Mouse (Mus musculus) hindbrain, embryonic 14.5 days (tissue): Measurements from ENCODE around the gene Lmna. TPM values are rescaled to one million over a fixed set of nuclear protein-coding genes. Genes with fewer than 3 reads are reported as not detected.

Experiments used
- ATAC-seq: fragments of 200-750 bp; cut with Nextera tagmentation; 2 replicates; pipeline ENCODE4 v1.8.0; 2017; ENCODE audit warnings: moderate number of reproducible peaks, mild to moderate bottlenecking, moderate TSS enrichment, moderate library complexity; ENCODE audit not compliant: low FRiP score
- DNase-seq: peaks from one replicate; pipeline ENCODE4 v3.0.0-alpha.2; 2015; ENCODE audit warnings: low spot score
- H3K27ac ChIP-seq: fragments of 300-500 bp; sonication (generic); 2 replicates; pipeline ENCODE4 v1.5.1; 2014; ENCODE audit warnings: mild to moderate bottlenecking, moderate library complexity
- H3K27me3 ChIP-seq: fragments of 300-500 bp; sonication (generic); 2 replicates; pipeline ENCODE4 v1.6.1; 2014; ENCODE audit warnings: mild to moderate bottlenecking, low read length, mixed read lengths; ENCODE audit not compliant: control insufficient read depth, insufficient read depth
- H3K36me3 ChIP-seq: fragments of 300-500 bp; sonication (generic); replicated peaks from 2 replicates; pipeline ENCODE4 v1.6.1; 2014; ENCODE audit not compliant: control insufficient read depth, insufficient read depth
- H3K4me1 ChIP-seq: fragments of 300-500 bp; sonication (generic); replicated peaks from 2 replicates; pipeline ENCODE4 v1.6.1; 2014; ENCODE audit warnings: antibody characterized with exemption, low read length, mixed read lengths; ENCODE audit not compliant: control insufficient read depth, insufficient read depth
- H3K4me2 ChIP-seq: fragments of 300-500 bp; sonication (generic); replicated peaks from 2 replicates; pipeline ENCODE4 v1.6.1; 2014; ENCODE audit warnings: mild to moderate bottlenecking, moderate library complexity
- H3K4me3 ChIP-seq: fragments of 300-500 bp; sonication (generic); replicated peaks from 2 replicates; pipeline ENCODE4 v1.5.1; 2014; ENCODE audit warnings: mild to moderate bottlenecking, low read length
- H3K9ac ChIP-seq: fragments of 300-500 bp; sonication (generic); 2 replicates; pipeline ENCODE4 v1.6.1; 2014
- H3K9me3 ChIP-seq: fragments of 300-500 bp; sonication (generic); 2 replicates; pipeline ENCODE4 v1.6.1; 2016; ENCODE audit warnings: low read length; ENCODE audit not compliant: control insufficient read depth
- WGBS: fragments of 180-500 bp; shearing (Covaris S2); extraction: QIAGEN DNeasy Blood & Tissue Kit; methylation state at CpG from one replicate; pipeline ENCODE4 v1.1.7; 2014; 5-methylcytosine and 5-hydroxymethylcytosine counted together
- polyA plus RNA-seq: library from polyadenylated mRNA; unstranded; fragments of >200 nt; fragmentation: Nextera tagmentation; extraction: Ambion mirVana; gene quantifications from 2 replicates; pipeline ENCODE4 v1.2.1, GENCODE M21; 2014

Lmna gene
- polyA plus RNA-seq, 1 experiment from 2014 or later = 44.3 TPM

DNA sequence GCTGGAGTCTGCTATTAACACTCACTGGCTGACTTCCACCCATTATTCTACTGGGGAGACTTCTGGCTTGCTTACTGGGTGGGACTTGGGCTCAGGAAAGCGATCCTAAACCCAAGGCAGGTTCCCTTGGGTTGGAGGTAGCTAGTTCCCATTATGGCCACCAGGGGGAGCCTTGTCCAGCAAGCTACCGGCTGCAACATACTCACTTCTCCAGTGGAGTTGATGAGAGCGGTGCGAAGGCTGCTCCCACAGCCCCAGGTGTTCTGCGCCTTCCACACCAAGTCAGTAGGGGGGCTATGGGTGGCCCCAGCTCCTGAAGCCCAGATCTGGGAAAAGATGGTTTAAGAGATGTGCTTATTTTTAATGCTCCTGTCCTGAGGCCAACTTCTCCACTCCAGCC lies 26.1 kb downstream of the Lmna start:
- ATAC-seq = peak; percentile 55

DNA sequence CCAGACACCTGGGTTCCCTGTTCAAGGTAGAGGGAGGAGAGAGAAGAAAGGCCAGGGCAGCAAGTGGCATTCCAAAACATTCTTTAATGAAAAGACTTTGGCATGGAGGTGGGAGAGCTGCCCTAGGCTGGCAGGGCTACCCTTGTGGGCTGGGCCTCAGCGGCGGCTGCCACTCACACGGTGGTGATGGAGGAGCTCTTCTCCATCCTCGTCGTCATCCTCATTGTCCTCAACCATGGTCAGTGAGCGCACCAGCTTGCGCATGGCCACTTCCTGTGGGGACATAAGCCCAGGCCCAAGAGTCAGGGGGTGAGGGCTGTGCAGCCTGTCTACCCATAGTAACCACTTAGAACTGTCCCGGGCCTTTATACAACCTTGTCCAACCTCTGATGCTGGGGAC lies 26.6 kb downstream of the Lmna start:
- Histone ChIP-seq H3K4me3 (no peak overlapping the region), H3K4me2 (no peak overlapping the region), H3K27ac (no peak overlapping the region), H3K9me3 (no peaks in the 10 kb centered on the region), H3K36me3 (peaks cover 30% of the 10 kb centered on the region), H3K27me3 (peaks cover 53% of the 10 kb centered on the region), H3K9ac (no peak overlapping the region), H3K4me1 (no peaks in the 10 kb centered on the region; the same call in 1 of the 2 replicates)
- 75% methylated on average over 8 of the region's 8 CpGs for WGBS
- DNase-seq (no peak), ATAC-seq (no peak)

More for the DNA sequence above, 26.1 kb downstream of the Lmna start:
- WGBS = 14% methylated on average over 5 of the region's 5 CpGs
- Histone ChIP-seq H3K9me3 (no peaks in the 10 kb centered on the region), H3K36me3 (peaks cover 30% of the 10 kb centered on the region), H3K4me2 (no peak overlapping the region), H3K27ac (no peak overlapping the region), H3K9ac (no peak overlapping the region), H3K4me1 (no peaks in the 10 kb centered on the region; the same call in 1 of the 2 replicates), H3K27me3 (peaks cover 53% of the 10 kb centered on the region), H3K4me3 (no peak overlapping the region)
- DNase-seq = peak; percentile 83

DNA sequence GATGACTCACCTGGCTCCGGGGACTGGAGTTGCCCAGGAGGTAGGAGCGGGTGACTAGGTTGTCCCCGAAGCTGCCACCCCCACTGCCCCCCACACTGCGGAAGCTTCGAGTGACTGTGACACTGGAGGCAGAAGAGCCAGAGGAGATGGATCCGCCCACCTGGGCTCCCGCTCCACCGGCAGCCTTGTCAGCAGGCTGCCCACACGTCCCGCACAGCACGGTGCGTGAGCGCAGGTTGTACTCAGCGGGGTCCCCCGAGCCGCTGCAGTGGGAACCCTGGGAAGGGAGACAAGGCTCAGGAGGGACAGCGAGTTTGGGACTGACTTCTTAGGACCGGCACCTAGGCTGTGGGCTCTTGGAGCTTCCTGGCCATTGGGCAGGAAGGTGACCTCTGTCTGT lies 27.4 kb downstream of the Lmna start:
- peaks cover 48% of the 10 kb centered on the region for H3K27me3 ChIP-seq
- H3K4me3 ChIP-seq = no peak overlapping the region
- DNase-seq (no peak), ATAC-seq (no peak)
- H3K9me3 ChIP-seq = no peaks in the 10 kb centered on the region
- H3K27ac ChIP-seq = no peak overlapping the region
- no peak overlapping the region for H3K4me2 ChIP-seq
- H3K36me3 ChIP-seq = peaks cover 29% of the 10 kb centered on the region
- WGBS = 27% methylated on average over 18 of the region's 18 CpGs
- no peaks in the 10 kb centered on the region; the same call in 1 of the 2 replicates for H3K4me1 ChIP-seq
- H3K9ac ChIP-seq = no peak overlapping the region

DNA sequence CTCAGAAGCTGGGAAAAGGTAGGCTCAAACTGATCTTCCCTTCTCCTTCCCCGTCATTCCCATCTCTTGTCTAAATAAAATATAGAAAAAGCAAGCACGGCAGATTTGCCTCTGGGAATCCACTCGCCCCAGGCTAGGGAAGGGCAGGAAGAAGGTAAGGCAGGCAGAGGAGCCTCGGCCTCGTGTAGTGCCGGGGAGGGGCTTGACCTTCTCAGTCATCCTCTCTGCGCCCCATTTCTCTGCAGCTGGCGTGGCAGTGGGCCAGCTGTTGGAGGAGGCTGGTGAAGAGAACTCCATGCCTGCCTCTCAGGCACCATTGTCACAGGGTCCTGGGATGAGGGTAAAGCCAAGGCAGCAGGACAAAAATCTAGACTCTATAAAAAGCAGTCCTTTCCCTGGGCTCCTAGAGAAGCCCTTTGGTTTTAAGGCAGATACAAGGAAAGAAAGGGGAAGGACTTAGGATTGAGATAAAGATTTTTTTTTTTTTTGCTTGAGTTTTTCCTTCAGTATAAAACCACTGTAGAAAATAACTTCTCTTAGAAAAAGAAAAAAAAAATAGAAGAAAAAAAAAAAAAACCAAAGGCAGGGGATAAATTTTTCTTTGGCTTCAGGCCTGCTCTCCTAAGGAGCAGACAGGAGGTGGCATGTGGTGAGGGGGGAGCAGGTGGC lies 28.2 kb downstream of the Lmna start:
- Histone ChIP-seq H3K27ac (no peak overlapping the region), H3K27me3 (peaks cover 40% of the 10 kb centered on the region), H3K36me3 (peaks cover 21% of the 10 kb centered on the region), H3K4me3 (no peak overlapping the region), H3K4me1 (no peaks in the 10 kb centered on the region; the same call in 1 of the 2 replicates), H3K9me3 (no peaks in the 10 kb centered on the region), H3K9ac (no peak overlapping the region), H3K4me2 (no peak overlapping the region)
- ATAC-seq (no peak), DNase-seq (no peak)
- 51% methylated on average over 8 of the region's 8 CpGs for WGBS

DNA sequence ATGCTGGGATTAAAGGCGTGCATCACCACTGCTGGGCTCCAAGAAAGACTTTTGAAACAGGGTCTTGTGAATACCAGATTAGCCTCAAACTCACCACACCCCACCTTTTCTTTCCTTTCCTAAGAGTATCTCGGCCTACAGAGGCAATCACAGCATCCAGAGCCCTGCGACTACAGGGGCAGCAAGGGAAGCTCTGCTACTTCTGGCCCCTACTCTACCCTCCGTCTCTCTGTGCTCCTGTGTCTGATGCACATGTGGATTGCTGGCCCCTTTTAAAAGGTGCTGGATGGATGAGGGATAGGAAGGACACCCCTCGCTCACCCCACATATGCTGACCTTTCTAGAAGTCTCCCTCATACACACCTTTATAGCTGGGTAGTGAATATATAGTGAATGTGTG lies 29.1 kb downstream of the Lmna start:
- H3K27me3 ChIP-seq = peaks cover 32% of the 10 kb centered on the region
- H3K9ac ChIP-seq = no peak overlapping the region
- no peak overlapping the region for H3K27ac ChIP-seq
- no peak for DNase-seq
- H3K4me3 ChIP-seq = no peak overlapping the region
- ATAC-seq = no peak
- H3K4me2 ChIP-seq = no peak overlapping the region
- peaks cover 13% of the 10 kb centered on the region; the same call in 1 of the 2 replicates for H3K36me3 ChIP-seq
- 86% methylated on average over 5 of the region's 5 CpGs for WGBS
- no peaks in the 10 kb centered on the region; the same call in 1 of the 2 replicates for H3K4me1 ChIP-seq
- H3K9me3 ChIP-seq = no peaks in the 10 kb centered on the region

DNA sequence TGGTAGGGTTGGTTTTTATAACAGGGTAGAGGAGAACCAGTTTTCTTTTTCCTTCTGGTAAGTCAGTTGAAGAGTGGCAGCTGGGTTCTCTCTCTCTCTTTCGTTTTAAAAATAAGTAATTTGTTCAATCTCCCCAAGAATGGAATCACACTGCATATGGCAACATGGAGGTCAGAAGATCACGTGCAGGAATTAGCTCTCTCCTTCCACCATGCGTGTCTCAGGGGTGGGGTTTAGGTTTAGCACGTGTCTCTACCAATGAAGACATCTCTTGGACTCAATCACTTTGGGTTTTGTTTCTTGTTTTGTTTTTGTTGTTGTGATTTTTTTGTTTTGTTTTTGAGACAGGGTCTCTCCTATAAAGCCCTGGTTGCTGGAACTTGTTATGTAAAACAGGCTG lies 29.9 kb downstream of the Lmna start:
- peaks cover 12% of the 10 kb centered on the region; the same call in 1 of the 2 replicates for H3K36me3 ChIP-seq
- 89% methylated on average over 4 of the region's 4 CpGs for WGBS
- ATAC-seq = no peak
- H3K4me1 ChIP-seq = no peaks in the 10 kb centered on the region; the same call in 1 of the 2 replicates
- peaks cover 23% of the 10 kb centered on the region for H3K27me3 ChIP-seq
- no peak overlapping the region for H3K4me2 ChIP-seq
- no peaks in the 10 kb centered on the region for H3K9me3 ChIP-seq
- DNase-seq = no peak
- no peak overlapping the region for H3K9ac ChIP-seq
- H3K27ac ChIP-seq = no peak overlapping the region
- no peak overlapping the region for H3K4me3 ChIP-seq

DNA sequence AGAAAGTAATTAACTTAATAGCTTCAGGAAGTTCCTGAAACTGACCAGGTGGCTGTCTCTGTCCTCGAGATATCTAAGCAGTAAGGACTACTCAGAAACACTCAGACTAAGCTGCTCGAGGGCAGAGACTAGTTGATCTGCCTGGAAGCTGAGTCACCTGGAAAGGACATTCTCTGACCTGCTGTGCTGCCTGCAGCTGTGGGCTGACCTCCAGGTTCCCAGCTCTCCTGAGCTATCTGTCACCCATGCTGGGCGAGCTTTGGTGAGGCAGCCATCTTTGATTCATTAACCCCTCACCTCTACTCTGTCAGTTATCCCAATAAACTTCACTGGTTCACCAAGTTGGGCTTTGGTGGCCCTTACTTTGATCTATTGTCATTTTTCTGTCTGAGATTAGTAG lies 30.6 kb downstream of the Lmna start:
- Histone ChIP-seq H3K27ac (no peak overlapping the region), H3K4me3 (no peak overlapping the region), H3K36me3 (0 out of 2 replicates have a peak, but pooled peaks cover 9% of the 10 kb centered on the region), H3K4me1 (no peaks in the 10 kb centered on the region), H3K27me3 (peaks cover 16% of the 10 kb centered on the region), H3K9me3 (no peaks in the 10 kb centered on the region), H3K4me2 (no peak overlapping the region), H3K9ac (no peak overlapping the region)
- ATAC-seq = no peak
- 58% methylated on average over 3 of the region's 3 CpGs for WGBS
- no peak for DNase-seq

DNA sequence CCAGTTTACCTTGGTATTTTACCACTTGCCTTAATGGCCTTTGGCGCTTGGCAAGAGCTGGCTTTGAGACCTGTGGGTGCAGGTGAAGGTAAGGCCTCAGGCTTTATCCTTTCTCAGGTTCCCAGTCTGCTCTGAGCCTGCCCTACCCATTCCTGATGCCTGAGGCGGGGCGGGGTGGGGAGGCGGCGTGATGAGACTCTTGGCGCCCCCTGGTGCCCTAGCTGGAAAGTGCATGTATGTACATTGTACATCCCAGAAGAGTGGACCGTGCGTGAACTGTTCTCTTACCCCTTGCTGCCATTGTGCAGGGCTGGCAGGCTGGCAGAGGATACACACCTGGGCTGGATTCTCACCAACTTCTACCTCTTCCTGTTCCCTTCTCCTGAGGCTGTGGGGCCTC lies 32.0 kb downstream of the Lmna start:
- peaks cover 4% of the 10 kb centered on the region; the same call in 1 of the 2 replicates for H3K27me3 ChIP-seq
- no peak overlapping the region for H3K4me2 ChIP-seq
- H3K9me3 ChIP-seq = no peaks in the 10 kb centered on the region
- H3K4me3 ChIP-seq = no peak overlapping the region
- H3K4me1 ChIP-seq = no peaks in the 10 kb centered on the region
- no peak overlapping the region for H3K9ac ChIP-seq
- WGBS = 2% methylated on average over 8 of the region's 8 CpGs
- ATAC-seq = 0 out of 2 replicates have a peak, but pooled peaks have one; percentile 82
- H3K27ac ChIP-seq = no peak overlapping the region
- H3K36me3 ChIP-seq = 0 out of 2 replicates have a peak, but pooled peaks cover 5% of the 10 kb centered on the region
- peak; percentile 83 for DNase-seq

DNA sequence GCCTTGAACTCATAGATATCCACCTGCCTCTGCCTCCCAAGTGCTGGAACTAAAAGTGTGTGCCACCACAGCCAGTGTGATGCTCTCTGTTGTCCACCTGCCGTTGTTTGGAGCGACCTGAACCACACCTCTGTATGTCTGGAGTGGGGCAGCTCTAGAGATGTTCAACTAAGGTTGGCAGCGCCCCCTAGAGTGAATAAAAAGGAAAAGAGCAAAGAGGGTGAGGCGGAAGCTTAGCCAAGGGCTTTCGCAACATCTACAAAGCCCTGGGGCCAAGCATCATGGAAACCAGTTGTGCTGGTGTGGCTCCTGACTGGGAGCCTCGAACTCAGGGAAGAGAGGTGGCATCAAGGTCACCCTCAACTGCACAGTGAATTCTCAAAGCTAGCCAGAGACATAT lies 33.4 kb downstream of the Lmna start:
- Histone ChIP-seq H3K9ac (no peak overlapping the region), H3K27ac (no peak overlapping the region), H3K27me3 (no peaks in the 10 kb centered on the region), H3K36me3 (no peaks in the 10 kb centered on the region), H3K9me3 (no peaks in the 10 kb centered on the region), H3K4me2 (no peak overlapping the region), H3K4me3 (no peak overlapping the region), H3K4me1 (no peaks in the 10 kb centered on the region)
- WGBS = 70% methylated on average over 6 of the region's 6 CpGs
- DNase-seq (no peak), ATAC-seq (no peak)
